ENCODE assay signal across 14 mouse cellular contexts in genomic region chr13:53193713-53194112, GRCm38 (mm10).
DNase-seq lines count a peak whose midpoint lies in the region; ATAC-seq lines count a peak whose summit lies in the region.
"Had no signal": no experiment of that assay in that cellular context is flagged by ENCODE, and none has a peak within 500 bp of the region (broad histone marks: within the 10 kb centered on the region; RNA-seq: fewer than 3 reads in every experiment).

No protein-coding gene starts in this region.

- 33% methylated on average over 6 of the region's 6 CpGs for WGBS in heart, embryonic 11.5 days (ENCODE audit: insufficient replicate concordance)
- 20% methylated on average over 6 of the region's 6 CpGs for WGBS in neural tube, embryonic 11.5 days
- 20% methylated on average over 6 of the region's 6 CpGs for WGBS in neural tube, embryonic 15.5 days
- WGBS in limb, embryonic 10.5 days, result 30% methylated on average over 6 of the region's 6 CpGs

- peak overlapping the region; percentile 32; the same call in 1 of the 2 replicates for H3K27ac ChIP-seq in heart, embryonic 11.5 days (ENCODE audit: low read depth, low read length)
- H3K27ac ChIP-seq in neural tube, embryonic 11.5 days (ENCODE audit: low read depth, low read length), result peak overlapping the region; percentile 39; the same call in 1 of the 2 replicates
- H3K27ac ChIP-seq in neural tube, embryonic 15.5 days (replicated peaks), result no peak overlapping the region
- H3K27ac ChIP-seq in limb, embryonic 10.5 days, result peak overlapping the region; percentile 88
- H3K27ac ChIP-seq: neural tube, embryonic 12.5 days had no signal

- peaks cover 50% of the 10 kb centered on the region for H3K4me1 ChIP-seq in heart, embryonic 11.5 days (ENCODE audit: control insufficient read depth, insufficient read depth, low read length)
- peaks cover 29% of the 10 kb centered on the region for H3K4me1 ChIP-seq in neural tube, embryonic 11.5 days (ENCODE audit: control insufficient read depth, insufficient read depth, low read length)
- peaks cover 30% of the 10 kb centered on the region for H3K4me1 ChIP-seq in neural tube, embryonic 15.5 days
- H3K4me1 ChIP-seq in limb, embryonic 10.5 days, result peaks cover 98% of the 10 kb centered on the region

- H3K27me3 ChIP-seq in heart, embryonic 11.5 days (ENCODE audit: control insufficient read depth, insufficient read depth, low read length), result no peaks in the 10 kb centered on the region
- H3K27me3 ChIP-seq in neural tube, embryonic 11.5 days (ENCODE audit: control insufficient read depth, insufficient read depth, low read length), result no peaks in the 10 kb centered on the region
- H3K27me3 ChIP-seq in neural tube, embryonic 15.5 days (replicated peaks), result 0 out of 2 replicates have a peak, but pooled peaks cover 3% of the 10 kb centered on the region
- H3K27me3 ChIP-seq in limb, embryonic 10.5 days (ENCODE audit: low read depth, poor library complexity, severe bottlenecking), result no peaks in the 10 kb centered on the region
- H3K27me3 ChIP-seq: hindbrain, embryonic 12.5 days had no signal

- no peak overlapping the region for H3K9ac ChIP-seq in heart, embryonic 11.5 days (ENCODE audit: low read depth, low read length)
- no peak overlapping the region for H3K9ac ChIP-seq in neural tube, embryonic 11.5 days (ENCODE audit: low read length)
- no peak overlapping the region for H3K9ac ChIP-seq in neural tube, embryonic 15.5 days (replicated peaks)
- H3K9ac ChIP-seq: hindbrain, embryonic 12.5 days; neural tube, embryonic 12.5 days had no signal

- DNase-seq in heart, adult 18-20 months, result no peak
- DNase-seq in neural tube, embryonic 11.5 days (ENCODE audit: low spot score), result no peak
- DNase-seq in limb, embryonic 10.5 days (ENCODE audit: low spot score), result no peak
- no peak for DNase-seq in spleen, adult 12 weeks (ENCODE audit: low spot score)
- DNase-seq in retina, postnatal 1 day, result no peak
- DNase-seq in thymus, postnatal 25 days, result no peak
- DNase-seq: B cell, adult 2 months; cerebellum, postnatal 25 days; lung, adult 18-20 months; thymus, postnatal 14 days had no signal

- H3K9me3 ChIP-seq in heart, embryonic 11.5 days (replicated peaks; ENCODE audit: control insufficient read depth, low read length), result no peaks in the 10 kb centered on the region
- H3K9me3 ChIP-seq in neural tube, embryonic 11.5 days (ENCODE audit: control insufficient read depth, low read length), result no peaks in the 10 kb centered on the region
- H3K9me3 ChIP-seq in neural tube, embryonic 15.5 days (replicated peaks), result no peaks in the 10 kb centered on the region
- H3K9me3 ChIP-seq in limb, embryonic 10.5 days (replicated peaks), result no peaks in the 10 kb centered on the region
- H3K9me3 ChIP-seq: hindbrain, embryonic 12.5 days; neural tube, embryonic 12.5 days had no signal

- no peaks in the 10 kb centered on the region for H3K36me3 ChIP-seq in heart, embryonic 11.5 days (ENCODE audit: control insufficient read depth, insufficient read depth, low read length)
- no peaks in the 10 kb centered on the region for H3K36me3 ChIP-seq in neural tube, embryonic 11.5 days (ENCODE audit: control insufficient read depth, insufficient read depth, low read length)
- H3K36me3 ChIP-seq in neural tube, embryonic 15.5 days, result no peaks in the 10 kb centered on the region
- H3K36me3 ChIP-seq in limb, embryonic 10.5 days, result no peaks in the 10 kb centered on the region
- H3K36me3 ChIP-seq: hindbrain, embryonic 12.5 days; neural tube, embryonic 12.5 days had no signal

- peak overlapping the region; percentile 9; the same call in 1 of the 2 replicates for H3K4me2 ChIP-seq in heart, embryonic 11.5 days
- H3K4me2 ChIP-seq in neural tube, embryonic 11.5 days (ENCODE audit: low read depth), result no peak overlapping the region
- H3K4me2 ChIP-seq in neural tube, embryonic 15.5 days, result no peak overlapping the region
- H3K4me2 ChIP-seq: hindbrain, embryonic 12.5 days; neural tube, embryonic 12.5 days had no signal

- H3K4me3 ChIP-seq in heart, embryonic 11.5 days (ENCODE audit: low read depth, low read length), result no peak overlapping the region
- H3K4me3 ChIP-seq in neural tube, embryonic 11.5 days (ENCODE audit: low read depth, low read length), result no peak overlapping the region
- H3K4me3 ChIP-seq in neural tube, embryonic 15.5 days (replicated peaks), result no peak overlapping the region
- 0 out of 2 replicates have a peak overlapping the region, but pooled peaks have one; percentile 11 for H3K4me3 ChIP-seq in limb, embryonic 10.5 days
- H3K4me3 ChIP-seq: hindbrain, embryonic 12.5 days; neural tube, embryonic 12.5 days had no signal

- no peak for ATAC-seq in heart, embryonic 11.5 days (replicated peaks; ENCODE audit: insufficient number of reproducible peaks, low FRiP score, low TSS enrichment)
- no peak for ATAC-seq in neural tube, embryonic 11.5 days (ENCODE audit: insufficient read depth, low FRiP score, low TSS enrichment)
- ATAC-seq in neural tube, embryonic 15.5 days (ENCODE audit: low FRiP score), result no peak
